Mouse (Mus musculus) MEL (cell line): ENCODE measurements at regions not wholly inside any gene's neighbourhood (a gene's known extent, or its start where the extent isn't known, plus 50 kb on each side); places are given as distances from the start of the nearest gene placed in this dataset.

Source experiments
- DNase-seq: peaks from one replicate; pipeline ENCODE4 v3.0.0; 2011; ENCODE audit warnings: low read depth, low spot score
- H3K27ac ChIP-seq: 2 replicates; pipeline ENCODE4 v1.5.1; 2012; ENCODE audit warnings: low read depth, mild to moderate bottlenecking, control low read depth, low read length, moderate library complexity; ENCODE audit not compliant: control insufficient read depth
- H3K27me3 ChIP-seq, 2 experiments: fragments of 150-350 bp in 1 of 2; sonication (generic) in 1 of 2; 2 replicates each; pipeline ENCODE4 v1.6.1; 2012; ENCODE audit warnings: low read length in 2 of 2, mild to moderate bottlenecking in 2 of 2, improper control_type of control experiment in 1 of 2, moderate library complexity in 1 of 2; ENCODE audit not compliant: insufficient read depth in 2 of 2, control insufficient read depth in 1 of 2
- H3K36me3 ChIP-seq, 2 experiments: 2 replicates each; pipeline ENCODE4 v1.6.1; 2012 to 2014; ENCODE audit warnings: low read length in 2 of 2, improper control_type of control experiment in 1 of 2, inconsistent platforms in 1 of 2, mild to moderate bottlenecking in 1 of 2; ENCODE audit not compliant: insufficient read depth in 2 of 2, control insufficient read depth in 1 of 2
- H3K4me1 ChIP-seq, 2 experiments: fragments of 150-350 bp in 1 of 2; sonication (generic) in 1 of 2; 2 replicates each; pipeline ENCODE4 v1.6.1; 2012; ENCODE audit warnings: low read length in 2 of 2, improper control_type of control experiment in 1 of 2, mild to moderate bottlenecking in 1 of 2; ENCODE audit not compliant: insufficient read depth in 2 of 2, control insufficient read depth in 1 of 2
- H3K4me3 ChIP-seq, 2 experiments: fragments of 150-350 bp in 1 of 2; sonication (generic) in 1 of 2; 2 replicates each; pipeline ENCODE4 v1.5.1; 2012; ENCODE audit warnings: low read depth in 2 of 2, low read length in 2 of 2, mild to moderate bottlenecking in 2 of 2, moderate library complexity in 2 of 2, control low read depth in 1 of 2, improper control_type of control experiment in 1 of 2; ENCODE audit not compliant: control insufficient read depth in 1 of 2, insufficient read depth in 1 of 2
- H3K79me2 ChIP-seq: 2 replicates; pipeline ENCODE4 v1.6.1; 2012; ENCODE audit warnings: mild to moderate bottlenecking, low read length, moderate library complexity; ENCODE audit not compliant: control insufficient read depth, poor library complexity, insufficient read depth
- H3K9ac ChIP-seq: 2 replicates; pipeline ENCODE4 v1.6.1; 2012; ENCODE audit warnings: low read depth, mild to moderate bottlenecking, control low read depth, low read length, moderate library complexity; ENCODE audit not compliant: control insufficient read depth, poor library complexity, severe bottlenecking
- H3K9me3 ChIP-seq: fragments of 150-350 bp; sonication (generic); replicated peaks from 2 replicates; pipeline ENCODE4 v1.6.1; 2012; ENCODE audit warnings: mild to moderate bottlenecking, low read length, improper control_type of control experiment, moderate library complexity; ENCODE audit not compliant: insufficient read depth
- BHLHE40 ChIP-seq: IDR thresholded peaks from 2 replicates; pipeline ENCODE4 v1.6.1; 2012; ENCODE audit warnings: low read depth, mild to moderate bottlenecking, inconsistent platforms, low read length, improper control_type of control experiment, borderline replicate concordance
- CHD1 ChIP-seq: IDR thresholded peaks from 2 replicates; pipeline ENCODE4 v1.6.1; 2012; ENCODE audit warnings: low read depth, mild to moderate bottlenecking, inconsistent platforms, low read length, improper control_type of control experiment
- CHD2 ChIP-seq: IDR thresholded peaks from 2 replicates; pipeline ENCODE4 v1.6.1; 2011; ENCODE audit warnings: low read length, improper control_type of control experiment
- E2F4 ChIP-seq: IDR thresholded peaks from 2 replicates; pipeline ENCODE4 v1.6.1; 2011; ENCODE audit warnings: low read depth, low read length, improper control_type of control experiment, borderline replicate concordance
- ELF1 ChIP-seq: IDR thresholded peaks from 2 replicates; pipeline ENCODE4 v1.6.1; 2014; ENCODE audit warnings: low read depth, mild to moderate bottlenecking, inconsistent platforms, low read length, improper control_type of control experiment, moderate library complexity
- EP300 ChIP-seq, 2 experiments: IDR thresholded peaks; 2 replicates each; pipeline ENCODE4 v1.6.1; 2011; ENCODE audit warnings: improper control_type of control experiment in 2 of 2, low read length in 2 of 2, low read depth in 1 of 2, mild to moderate bottlenecking in 1 of 2
- ETS1 ChIP-seq: IDR thresholded peaks from 2 replicates; pipeline ENCODE4 v1.6.1; 2012; ENCODE audit warnings: low read depth, mild to moderate bottlenecking, inconsistent platforms, low read length, improper control_type of control experiment, moderate library complexity
- GABPA ChIP-seq: IDR thresholded peaks from 2 replicates; pipeline ENCODE4 v1.6.1; 2012; ENCODE audit warnings: low read depth, mild to moderate bottlenecking, inconsistent platforms, low read length, improper control_type of control experiment, moderate library complexity
- GATA1 ChIP-seq: IDR thresholded peaks from 2 replicates; pipeline ENCODE4 v1.6.1; 2011; ENCODE audit warnings: low read depth, low read length, improper control_type of control experiment
- HCFC1 ChIP-seq: IDR thresholded peaks from 2 replicates; pipeline ENCODE4 v1.6.1; 2012; ENCODE audit warnings: low read depth, mild to moderate bottlenecking, inconsistent platforms, low read length, improper control_type of control experiment, moderate library complexity
- JUND ChIP-seq: IDR thresholded peaks from 2 replicates; pipeline ENCODE4 v1.6.1; 2011; ENCODE audit warnings: low read depth, mild to moderate bottlenecking, improper control_type of control experiment, low read length
- MAX ChIP-seq: IDR thresholded peaks from 2 replicates; pipeline ENCODE4 v1.6.1; 2011; ENCODE audit warnings: low read length, improper control_type of control experiment
- MAZ ChIP-seq: IDR thresholded peaks from 2 replicates; pipeline ENCODE4 v1.6.1; 2012; ENCODE audit warnings: low read depth, mild to moderate bottlenecking, inconsistent platforms, low read length, improper control_type of control experiment
- MEF2A ChIP-seq: IDR thresholded peaks from 2 replicates; pipeline ENCODE4 v1.6.1; 2014; ENCODE audit warnings: low read depth, mild to moderate bottlenecking, inconsistent platforms, low read length, improper control_type of control experiment; ENCODE audit not compliant: poor library complexity, insufficient replicate concordance, severe bottlenecking; ENCODE audit errors: extremely low read depth
- MYC ChIP-seq: IDR thresholded peaks from 2 replicates; pipeline ENCODE4 v1.6.1; 2011; ENCODE audit warnings: low read depth, mild to moderate bottlenecking, low read length, improper control_type of control experiment, moderate library complexity
- NELFE ChIP-seq: IDR thresholded peaks from 2 replicates; pipeline ENCODE4 v1.6.1; 2011; ENCODE audit warnings: low read depth, low read length, improper control_type of control experiment
- NRF1 ChIP-seq: IDR thresholded peaks from 2 replicates; pipeline ENCODE4 v1.6.1; 2014; ENCODE audit warnings: low read depth, mild to moderate bottlenecking, inconsistent platforms, low read length, improper control_type of control experiment, moderate library complexity; ENCODE audit not compliant: poor library complexity, insufficient read depth, severe bottlenecking
- POLR2AphosphoS2 ChIP-seq: IDR thresholded peaks from 2 replicates; pipeline ENCODE4 v1.6.1; 2011; ENCODE audit warnings: low read length, improper control_type of control experiment
- POLR2AphosphoS5 ChIP-seq: IDR thresholded peaks from 2 replicates; pipeline ENCODE4 v1.6.1; 2012; ENCODE audit warnings: low read depth, borderline replicate concordance, mild to moderate bottlenecking, inconsistent platforms, low read length, moderate library complexity, mixed read lengths
- RCOR1 ChIP-seq: IDR thresholded peaks from 2 replicates; pipeline ENCODE4 v1.6.1; 2012; ENCODE audit warnings: low read depth, mild to moderate bottlenecking, inconsistent platforms, low read length, improper control_type of control experiment
- SIN3A ChIP-seq: IDR thresholded peaks from 2 replicates; pipeline ENCODE4 v1.6.1; 2012; ENCODE audit warnings: low read length, improper control_type of control experiment, inconsistent platforms
- SMC3 ChIP-seq: IDR thresholded peaks from 2 replicates; pipeline ENCODE4 v1.6.1; 2011; ENCODE audit warnings: low read depth, low read length, improper control_type of control experiment
- TAL1 ChIP-seq: IDR thresholded peaks from 2 replicates; pipeline ENCODE4 v1.6.1; 2012; ENCODE audit warnings: mild to moderate bottlenecking, inconsistent platforms, low read length, moderate library complexity, mixed read lengths
- TBP ChIP-seq: IDR thresholded peaks from 2 replicates; pipeline ENCODE4 v1.8.0; 2011; ENCODE audit warnings: low read depth, low read length, improper control_type of control experiment
- TCF12 ChIP-seq: IDR thresholded peaks from 2 replicates; pipeline ENCODE4 v1.6.1; 2014; ENCODE audit warnings: low read depth, mild to moderate bottlenecking, inconsistent platforms, low read length, improper control_type of control experiment, moderate library complexity
- USF2 ChIP-seq, 2 experiments: IDR thresholded peaks; 2 replicates each; pipeline ENCODE4 v1.6.1; 2011 to 2012; ENCODE audit warnings: improper control_type of control experiment in 2 of 2, low read length in 2 of 2, borderline replicate concordance in 1 of 2, inconsistent platforms in 1 of 2, low read depth in 1 of 2, mild to moderate bottlenecking in 1 of 2; ENCODE audit not compliant: insufficient read depth in 1 of 2
- ZKSCAN1 ChIP-seq: IDR thresholded peaks from 2 replicates; pipeline ENCODE4 v1.6.1; 2012; ENCODE audit warnings: low read depth, mild to moderate bottlenecking, inconsistent platforms, low read length, improper control_type of control experiment, moderate library complexity
- ZMIZ1 ChIP-seq: IDR thresholded peaks from 2 replicates; pipeline ENCODE4 v1.6.1; 2012; ENCODE audit warnings: low read depth, mild to moderate bottlenecking, inconsistent platforms, low read length, improper control_type of control experiment, moderate library complexity

DNA sequence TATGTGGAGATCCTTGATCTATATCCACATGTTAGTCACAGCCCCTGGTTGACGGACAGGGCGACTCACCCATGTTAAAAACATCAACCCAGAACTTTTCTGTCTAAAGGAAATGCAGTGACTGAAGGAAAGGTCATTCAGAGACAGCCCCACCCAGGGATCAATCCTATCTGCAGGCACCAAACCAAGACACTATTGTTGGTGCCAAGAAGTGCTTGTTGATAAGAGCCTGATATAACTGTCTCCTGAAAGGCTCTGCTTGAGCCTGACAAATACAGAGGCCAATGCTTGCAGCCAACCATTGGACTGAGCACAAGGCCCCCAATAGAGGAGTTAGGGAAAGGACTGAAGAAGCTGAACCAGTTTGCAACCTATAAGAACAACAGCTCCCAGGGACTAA, 682.5 kb downstream of the Dnajb9 start:
- Histone ChIP-seq H3K27ac (no peak overlapping the region), H3K36me3 (no peaks in the 10 kb centered on the region; a peak in 1 of 4 replicates), H3K79me2 (no peaks in the 10 kb centered on the region), H3K27me3 (no peaks in the 10 kb centered on the region)
- no peak for TF ChIP-seq USF2 (IDR thresholded peaks at IDR 0.05; ENCODE audit: borderline replicate concordance in 1 of 2, insufficient read depth in 1 of 2, low read depth in 1 of 2, low read length in 2 of 2)
- no peak for TF ChIP-seq JUND
- TF ChIP-seq TCF12: peak; percentile 74
- TF ChIP-seq NRF1: no peak
- no peak for TF ChIP-seq NELFE
- TF ChIP-seq ETS1: 0 out of 2 replicates have a peak, but pooled peaks have one; percentile 24
- no peak for TF ChIP-seq CHD1
- no peak for TF ChIP-seq E2F4
- TF ChIP-seq TAL1: no peak
- TF ChIP-seq MAZ: no peak
- no peak for TF ChIP-seq MEF2A
- peak; percentile 44; the same call in 1 of the 2 replicates for TF ChIP-seq GATA1
- peak; percentile 59 to 75 for TF ChIP-seq EP300 (IDR thresholded peaks at IDR 0.05; ENCODE audit: low read depth in 1 of 2, low read length in 2 of 2)
- TF ChIP-seq BHLHE40: no peak
- TF ChIP-seq HCFC1: no peak
- TF ChIP-seq RCOR1: peak; percentile 97
- TF ChIP-seq SMC3: no peak
- no peak for TF ChIP-seq SIN3A
- TF ChIP-seq MAX: no peak
- TF ChIP-seq ZMIZ1: no peak
- no peak for TF ChIP-seq TBP
- no peak for TF ChIP-seq ELF1
- TF ChIP-seq POLR2AphosphoS2: no peak
- TF ChIP-seq POLR2AphosphoS5: no peak
- TF ChIP-seq CHD2: no peak
- no peak for TF ChIP-seq ZKSCAN1
- TF ChIP-seq GABPA: no peak
- no peak for TF ChIP-seq MYC
- TF ChIP-seq, all 39 proteins: peak for 5
- peak; percentile 17 for DNase-seq
- Histone ChIP-seq H3K4me1 (peaks cover 0 to 3% of the 10 kb centered on the region in 2 experiments; a peak in 1 of 4 replicates), H3K9me3 (no peaks in the 10 kb centered on the region), H3K9ac (no peak overlapping the region), H3K4me3 (no peak overlapping the region)
